Mouse (Mus musculus) MEL-GATA-1-ER (cell line): ENCODE data around the gene Plod2.

Experiments
- DNase-seq: peaks from one replicate; pipeline ENCODE4 v3.0.0-alpha.2; 2012; ENCODE audit warnings: low read depth; ENCODE audit errors: extremely low read depth

Plod2 gene

DNA sequence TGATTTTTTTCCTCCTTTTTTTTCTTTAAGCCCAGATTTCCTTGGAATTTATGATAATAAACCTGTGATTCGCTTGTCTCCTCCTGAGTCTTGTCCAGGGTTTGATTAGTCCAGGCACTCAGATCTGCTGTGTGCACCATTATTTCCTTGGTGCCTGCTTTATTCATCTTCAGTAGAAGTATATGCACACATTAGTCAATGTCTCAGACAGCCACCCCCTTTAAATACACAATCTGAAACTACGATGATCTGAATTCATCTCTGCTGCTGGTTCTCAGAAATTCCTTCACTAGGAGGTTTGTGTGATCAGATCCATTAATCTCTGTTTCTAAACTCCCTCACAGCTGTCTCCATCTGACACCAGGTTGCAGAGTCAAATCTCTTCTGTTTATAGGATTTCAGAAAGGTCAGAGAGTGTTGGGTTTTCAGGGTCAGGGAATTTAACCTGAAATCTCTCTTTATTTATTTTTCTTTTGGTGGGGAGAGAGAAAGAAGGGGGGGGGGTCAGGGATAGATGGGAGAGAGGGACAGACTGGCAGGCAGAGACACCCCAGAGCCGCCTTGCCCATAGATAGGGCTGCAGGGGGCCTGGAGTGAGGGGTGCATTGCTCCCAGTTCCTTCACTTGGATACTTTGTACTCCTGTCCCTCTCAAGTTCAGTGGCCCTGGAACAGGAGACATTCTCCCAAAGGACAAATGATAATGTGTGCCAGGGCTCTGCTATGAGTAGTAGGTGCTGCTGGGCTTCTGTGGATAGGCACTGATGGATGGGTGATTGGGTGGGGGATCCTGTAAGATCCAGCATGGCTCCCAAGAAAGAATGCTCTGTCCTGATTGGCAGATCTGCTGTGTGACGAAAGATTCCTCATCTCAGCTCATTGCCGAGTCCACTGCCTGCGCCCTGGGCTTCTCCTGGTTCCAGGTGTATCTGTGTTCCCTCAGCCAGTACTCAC, 13.3 kb downstream of the Plod2 start:
- DNase-seq: no peak

DNA sequence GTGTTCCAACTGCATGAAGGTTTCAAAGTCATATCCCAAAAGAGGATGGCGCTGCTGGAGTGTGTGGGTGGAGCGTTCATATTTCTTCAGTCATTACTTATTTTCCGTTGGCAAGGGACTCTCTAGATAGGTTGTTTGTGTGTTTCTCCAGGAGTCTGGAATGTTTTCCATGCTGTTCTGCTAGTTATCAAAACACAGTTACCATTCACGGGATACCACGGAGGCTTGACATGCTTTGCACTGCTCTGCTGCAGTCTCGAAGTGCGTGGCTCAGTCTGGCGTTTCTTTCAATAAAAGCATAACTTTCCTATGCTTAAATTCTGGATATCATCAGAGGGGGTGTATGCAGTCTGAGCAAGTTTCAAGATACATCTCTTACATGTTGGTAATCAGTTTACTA, 17.7 kb downstream of the Plod2 start:
- DNase-seq: no peak

DNA sequence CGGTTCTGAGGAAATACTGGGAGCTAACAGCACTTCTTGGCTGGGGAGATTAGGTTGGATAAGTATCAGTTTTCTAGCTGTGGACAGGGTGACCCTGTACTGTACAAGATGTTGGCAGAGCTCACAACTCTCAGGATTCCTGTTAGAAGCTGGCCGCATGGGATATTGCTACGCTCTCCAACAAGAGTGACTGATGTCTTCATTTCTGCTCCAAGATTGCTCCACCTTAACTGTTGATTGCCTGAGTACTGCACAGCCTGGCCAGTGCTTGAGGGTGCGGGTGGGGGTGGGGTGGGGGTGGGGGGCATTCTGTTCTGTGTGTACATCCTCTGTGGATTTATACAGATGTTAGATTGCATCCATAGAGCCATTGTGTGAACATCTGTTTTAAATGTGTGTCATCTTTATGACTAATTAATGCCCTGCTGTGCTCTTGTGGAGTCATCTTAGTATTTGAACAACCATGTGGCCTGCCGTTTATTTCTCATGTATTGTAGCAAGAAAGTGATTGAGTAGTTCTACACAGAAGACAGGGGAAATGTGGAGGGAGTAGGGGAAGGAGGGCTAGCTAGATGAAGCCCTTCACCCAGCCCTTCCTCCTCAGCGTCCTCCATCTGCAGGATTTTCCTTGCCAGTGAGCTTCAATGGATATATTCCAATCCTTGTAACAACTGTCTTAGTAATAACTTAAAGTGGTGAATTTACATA, 19.0 kb downstream of the Plod2 start:
- no peak for DNase-seq

DNA sequence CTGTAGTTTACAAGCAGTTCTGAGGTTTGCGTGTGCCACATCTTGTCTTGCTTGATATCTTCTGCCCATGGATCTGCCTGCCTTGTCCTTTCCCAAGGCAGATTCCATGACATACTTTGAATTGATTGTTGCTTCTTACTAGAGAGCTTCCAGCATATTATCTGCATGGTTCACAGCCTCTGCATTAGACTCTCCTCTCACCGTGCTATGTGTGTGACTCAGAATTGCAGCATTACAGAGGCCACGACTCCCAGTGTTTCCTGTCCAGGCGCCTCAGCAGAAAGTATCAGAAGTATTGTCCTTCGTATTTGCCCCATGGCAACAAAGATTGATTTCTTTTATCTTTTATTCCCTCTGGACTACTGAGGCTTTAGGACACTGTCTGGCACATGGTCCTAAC, 20.4 kb downstream of the Plod2 start:
- DNase-seq: no peak

DNA sequence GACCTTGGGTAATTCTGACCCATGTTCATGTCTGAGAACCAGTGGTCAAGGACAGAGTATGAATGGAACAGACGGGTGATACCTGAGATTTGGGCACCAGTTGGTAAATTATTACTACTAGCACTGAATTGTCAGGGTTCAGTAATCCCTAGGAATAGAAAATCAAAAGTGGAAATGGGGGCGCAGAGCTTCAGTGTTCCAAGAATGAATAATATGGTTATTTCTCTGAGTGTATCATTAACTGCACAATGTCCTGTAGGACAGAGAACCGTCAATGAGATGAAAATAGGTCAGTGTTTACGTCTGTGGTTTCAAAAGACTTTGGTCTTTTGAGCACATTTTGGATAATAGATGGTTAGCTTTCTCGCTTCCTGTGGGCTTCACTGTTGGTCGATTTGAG, 21.3 kb downstream of the Plod2 start:
- no peak for DNase-seq

DNA sequence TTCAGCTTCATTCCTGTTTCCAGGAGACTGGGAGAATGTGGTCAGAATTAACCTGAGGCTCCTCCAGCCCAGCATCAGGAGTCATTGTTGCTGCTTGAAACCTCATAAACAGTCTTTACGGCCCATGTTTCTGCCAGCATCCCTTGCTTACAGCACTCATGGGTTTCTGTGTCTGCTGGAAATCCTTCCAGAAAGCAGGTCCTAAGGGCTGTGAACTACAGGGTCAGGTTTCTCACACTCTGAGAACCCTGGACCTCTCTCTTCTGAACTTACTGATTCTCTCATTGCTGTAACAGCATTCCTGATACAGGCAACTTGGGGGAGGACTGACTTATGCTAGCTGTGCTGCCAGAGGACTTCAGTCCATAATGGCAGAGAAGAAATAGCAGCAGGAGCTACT, 22.4 kb downstream of the Plod2 start:
- DNase-seq: no peak

DNA sequence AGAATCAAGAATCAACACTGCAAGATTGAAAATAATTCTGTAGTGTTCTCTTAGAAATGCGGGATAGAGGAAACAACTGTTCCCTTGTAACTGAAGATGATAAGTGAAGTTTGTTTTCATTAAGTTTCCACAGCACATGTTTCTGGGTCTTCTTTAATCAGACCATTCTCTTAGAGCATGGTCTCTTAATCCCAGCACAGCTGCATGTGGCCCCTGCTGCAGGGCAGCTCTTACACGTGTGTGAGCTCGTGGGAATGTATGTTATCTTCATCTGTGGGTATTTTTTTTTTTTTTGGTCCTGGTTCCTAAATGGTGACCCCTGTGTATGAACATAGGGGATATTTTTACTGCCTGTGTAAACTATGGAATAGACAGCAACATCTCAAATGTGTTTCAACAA, 24.2 kb downstream of the Plod2 start:
- no peak for DNase-seq

DNA sequence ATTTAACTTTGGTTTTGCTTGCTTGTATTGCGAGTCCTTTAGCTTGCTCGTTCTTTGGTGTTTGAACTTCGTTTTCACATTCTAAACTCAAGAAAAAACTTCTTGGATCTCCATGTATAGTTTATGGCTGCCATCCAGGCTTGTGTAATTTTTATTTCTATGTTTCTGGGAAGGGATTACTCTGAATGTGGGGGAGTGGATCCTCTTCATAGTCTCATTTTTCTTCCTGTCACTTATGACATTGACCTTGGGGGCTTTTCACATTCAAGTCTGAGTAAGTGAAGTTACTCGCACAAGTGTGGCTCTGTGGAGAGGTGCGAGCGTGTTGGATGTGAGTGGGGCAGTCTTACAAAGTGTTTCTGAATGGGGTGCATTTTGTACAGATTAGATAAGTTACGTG, 25.5 kb downstream of the Plod2 start:
- DNase-seq: no peak

DNA sequence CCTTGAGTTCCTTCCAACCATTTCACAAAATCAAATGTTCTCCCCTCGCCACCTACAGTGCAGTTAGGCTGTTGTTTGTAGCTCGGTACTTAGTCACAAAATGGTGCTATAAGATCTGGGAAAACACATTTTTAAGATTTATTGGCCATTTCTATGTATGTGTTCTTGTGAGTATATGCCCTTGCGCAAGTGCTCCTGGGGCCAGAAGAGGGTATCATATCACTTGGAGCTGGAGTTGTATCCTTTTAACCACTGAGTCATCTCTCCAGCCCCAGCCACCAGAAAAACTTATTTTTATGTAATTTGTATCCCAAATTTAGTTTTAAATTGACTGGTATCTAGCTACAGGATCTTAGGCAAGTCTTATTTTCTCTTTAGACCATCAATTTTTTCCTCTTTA, 26.8 kb downstream of the Plod2 start:
- no peak for DNase-seq

DNA sequence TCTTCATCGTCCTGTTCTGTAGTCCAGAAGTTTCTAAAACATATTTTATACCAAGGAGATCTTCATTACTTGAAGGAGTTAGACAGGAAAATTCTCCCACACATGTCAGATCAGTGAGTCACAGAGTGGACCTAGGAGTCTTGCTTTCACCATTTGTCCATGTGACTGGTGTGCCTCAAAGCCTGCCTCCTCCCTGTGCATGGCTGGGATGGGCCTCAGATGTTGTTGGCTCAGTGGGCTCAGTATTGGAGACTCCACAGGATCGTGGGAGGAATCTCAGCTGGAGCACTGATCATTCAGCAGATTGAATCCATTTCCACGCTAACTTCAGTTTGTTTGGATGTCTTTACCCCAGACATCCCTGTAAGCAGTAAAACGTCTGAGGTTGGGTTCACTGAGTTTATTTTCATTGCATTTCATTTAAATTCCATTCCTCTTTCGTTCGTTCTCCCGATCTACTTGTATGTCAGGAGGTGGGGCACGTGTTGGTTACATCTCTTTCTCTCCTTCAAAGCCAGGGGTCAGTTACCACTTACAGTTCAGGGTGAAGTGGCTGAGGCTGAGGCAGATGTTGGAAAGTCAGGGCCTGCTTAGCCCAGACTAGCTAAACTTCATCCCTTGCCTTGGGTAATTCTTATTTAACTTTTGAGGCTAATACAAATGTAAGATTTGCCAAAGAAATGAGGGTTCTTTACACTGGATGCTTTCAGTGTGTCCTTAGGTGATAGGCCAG, 30.5 kb downstream of the Plod2 start:
- no peak for DNase-seq

DNA sequence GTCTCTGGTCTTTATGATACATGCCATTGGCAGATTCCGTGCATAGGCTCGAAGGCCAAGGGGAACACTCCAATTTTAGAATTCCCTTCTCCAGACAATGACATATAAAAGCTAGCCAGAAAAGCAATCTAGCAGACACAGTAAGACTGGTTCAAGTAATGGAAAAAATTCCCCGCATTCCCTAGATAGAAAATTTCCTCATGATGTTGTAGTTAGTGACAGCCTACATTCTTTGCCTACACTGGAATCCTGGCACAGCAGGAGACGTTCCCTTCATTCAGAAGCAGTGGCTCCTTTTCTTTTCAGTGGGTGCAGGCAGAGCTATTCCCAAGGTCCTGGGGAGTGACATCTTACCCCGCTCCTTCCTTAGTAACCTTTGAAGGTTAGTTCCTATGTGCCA, 41.9 kb downstream of the Plod2 start:
- no peak for DNase-seq

DNA sequence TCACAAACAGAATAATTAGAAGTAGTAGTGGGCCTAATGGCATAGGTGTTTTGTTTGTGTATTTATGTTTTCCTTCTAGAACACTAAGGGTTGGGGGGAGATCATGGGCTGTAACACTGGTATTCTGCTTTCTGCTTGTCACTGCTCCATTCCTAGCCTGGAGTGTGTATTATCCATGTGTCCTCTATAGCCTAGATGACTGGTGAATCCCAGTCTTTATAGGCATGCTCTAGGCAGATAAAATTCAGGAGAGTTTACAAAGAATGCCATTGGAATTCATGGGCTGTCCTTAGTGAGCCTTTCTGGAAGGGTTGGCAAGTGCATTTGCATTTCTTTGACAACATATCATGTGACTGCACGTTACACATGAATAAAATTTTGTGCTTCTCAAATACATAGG, 44.0 kb downstream of the Plod2 start:
- DNase-seq: no peak

DNA sequence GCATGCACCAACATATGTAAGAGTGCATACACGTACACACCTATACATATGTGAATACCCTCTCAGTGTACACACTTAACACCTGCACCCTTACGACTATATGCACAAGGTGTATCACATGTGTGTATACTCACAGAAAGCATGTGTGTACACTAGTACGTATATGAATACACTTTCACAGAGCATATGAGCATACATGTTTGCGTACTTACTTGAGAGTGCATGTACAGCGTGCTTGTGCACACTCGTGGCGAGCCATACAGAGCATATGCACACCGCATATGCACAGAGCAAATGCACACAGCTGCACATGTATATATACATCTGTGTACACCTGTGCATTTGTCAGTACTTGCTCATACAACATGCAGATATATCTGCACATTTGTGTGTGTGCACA, 45.4 kb downstream of the Plod2 start:
- no peak for DNase-seq

DNA sequence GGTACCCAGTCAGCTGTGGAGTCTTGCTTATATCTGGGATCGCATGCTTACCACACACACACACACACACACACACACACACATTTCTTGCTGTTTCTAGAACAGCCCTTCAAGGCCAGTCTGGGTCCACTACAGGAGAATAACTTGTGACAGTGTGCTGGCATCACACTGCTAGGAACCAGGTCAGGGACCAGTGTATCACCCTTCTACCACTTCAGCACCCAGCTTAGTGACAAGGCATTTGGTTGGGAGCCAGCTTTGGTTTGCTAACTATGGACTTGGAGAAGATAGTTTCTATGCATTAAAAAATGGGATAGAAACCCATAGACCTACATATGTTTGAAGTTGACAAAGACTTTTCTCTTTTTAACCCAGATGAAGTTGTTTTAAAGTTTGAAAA, 46.2 kb downstream of the Plod2 start:
- DNase-seq: no peak

DNA sequence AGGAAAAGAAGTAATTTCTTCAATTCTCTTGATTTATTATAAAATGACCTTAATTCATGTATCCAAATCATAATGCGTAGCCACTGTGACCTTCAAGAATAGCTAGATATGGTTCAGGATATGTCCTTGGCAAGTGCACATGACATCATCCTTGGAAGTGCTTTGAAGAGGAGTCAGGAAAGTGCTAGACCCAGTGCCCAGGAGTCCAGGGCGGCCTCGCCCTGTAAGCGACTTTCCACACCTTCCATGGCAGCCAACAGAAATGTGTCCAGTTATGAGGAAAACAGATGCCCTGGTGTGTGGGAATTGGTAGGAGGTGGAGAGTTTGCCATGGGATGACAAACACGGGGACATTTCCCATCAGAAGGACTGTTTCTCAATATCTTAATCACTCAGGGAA, 47.0 kb downstream of the Plod2 start:
- DNase-seq: no peak

DNA sequence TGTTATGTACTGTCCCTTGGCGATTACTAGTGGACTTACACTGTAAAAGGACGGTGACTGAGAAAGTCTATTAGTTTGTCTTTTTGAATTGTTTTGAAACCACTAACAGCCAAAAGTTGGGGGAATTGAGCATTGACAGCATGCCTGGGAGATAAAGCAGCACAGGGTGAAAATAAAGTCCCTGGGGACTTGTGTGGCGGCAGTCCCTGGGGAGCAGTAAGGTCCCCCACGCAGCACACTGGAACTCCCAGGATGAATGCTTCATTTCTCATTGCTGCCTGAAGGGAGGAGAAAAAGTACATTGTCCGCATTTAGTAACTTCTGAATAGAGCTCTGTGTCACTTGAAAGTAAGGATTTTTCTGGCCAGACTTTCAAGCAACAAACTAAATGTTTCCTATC, 49.5 kb downstream of the Plod2 start:
- no peak for DNase-seq

DNA sequence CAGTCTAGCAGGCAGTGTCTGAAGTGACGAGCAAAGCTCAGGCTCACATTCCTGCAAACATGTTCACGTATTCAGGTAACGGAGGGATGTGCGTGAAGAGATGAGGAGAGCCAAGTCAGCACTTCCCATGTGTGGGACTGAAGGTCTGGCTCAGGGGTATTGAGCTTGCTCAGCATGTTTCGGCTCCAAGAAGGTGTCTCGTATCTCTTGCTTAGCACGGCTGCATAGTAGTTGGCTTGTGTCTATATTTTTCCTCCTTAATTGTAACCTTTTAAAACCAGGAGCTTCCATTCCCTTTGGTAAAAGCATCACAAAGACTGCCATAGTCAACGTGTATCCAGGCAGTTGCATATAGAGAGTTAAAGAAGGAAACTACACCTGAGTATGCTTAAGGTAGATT, 50.7 kb downstream of the Plod2 start:
- no peak for DNase-seq

DNA sequence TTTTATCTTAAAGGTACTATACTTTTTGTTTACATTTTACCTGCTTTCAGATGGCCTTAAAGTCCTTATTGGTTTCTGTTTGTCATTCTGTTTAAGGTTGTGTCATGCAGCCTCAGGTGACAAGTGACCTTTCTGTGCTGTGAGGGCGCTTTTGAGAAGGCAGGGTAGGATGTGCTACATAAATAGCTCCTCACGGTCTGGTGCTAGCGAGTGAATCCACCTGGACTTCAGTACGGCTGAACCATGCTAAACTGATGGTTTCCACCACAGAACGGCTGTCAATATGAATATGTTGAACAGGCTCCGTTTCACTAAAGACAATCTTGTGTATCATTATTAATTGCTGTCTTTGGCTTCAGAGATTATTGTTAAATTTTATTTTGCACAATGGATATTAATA, 52.5 kb downstream of the Plod2 start:
- no peak for DNase-seq

DNA sequence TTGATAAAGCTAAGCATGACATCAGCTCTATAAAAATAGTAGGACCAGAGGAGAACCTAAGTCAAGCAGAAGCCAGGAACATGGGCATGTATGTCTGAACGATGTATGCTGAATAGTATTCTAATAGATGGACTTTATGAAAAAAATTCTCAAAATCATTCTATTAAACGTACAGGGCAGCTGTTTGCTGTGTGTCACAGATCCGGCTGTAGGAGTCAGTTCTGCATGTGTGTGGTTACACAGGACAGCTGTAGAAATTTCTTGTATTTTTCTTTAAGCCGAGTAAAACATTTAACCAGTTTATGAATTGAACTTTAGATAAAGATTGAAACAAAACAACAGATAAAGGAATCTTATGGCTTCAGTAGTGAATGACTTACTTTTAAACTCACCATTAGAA, 53.3 kb downstream of the Plod2 start:
- DNase-seq: no peak

DNA sequence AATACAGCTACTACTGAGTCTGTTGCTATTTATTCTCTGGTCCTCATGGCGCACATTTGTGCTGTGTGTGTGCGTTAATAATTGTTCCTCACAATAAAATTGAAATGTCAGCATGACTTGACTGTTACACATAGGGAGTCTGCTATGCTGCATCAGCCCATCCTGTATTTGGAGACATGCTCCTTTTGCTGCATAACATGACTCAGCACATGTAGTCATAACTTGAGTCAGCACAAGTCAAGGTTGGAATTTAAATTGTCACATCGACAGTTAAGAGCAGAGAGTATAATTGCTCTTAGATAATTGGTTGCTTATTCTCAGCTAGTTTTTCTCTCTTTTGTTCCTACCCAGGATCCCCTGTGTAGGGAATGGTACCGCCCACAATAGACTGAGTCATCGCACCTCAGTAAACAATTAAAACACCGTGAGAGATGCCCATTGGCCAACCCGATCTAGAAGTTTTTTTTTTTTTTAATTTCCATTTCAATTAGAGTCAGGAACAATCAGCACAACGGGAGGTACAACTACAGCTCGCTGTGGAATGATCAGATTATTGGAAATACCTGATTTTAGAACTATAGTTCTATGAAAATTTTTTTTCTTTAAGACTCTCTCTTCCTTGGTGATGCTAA, 55.0 kb downstream of the Plod2 start:
- DNase-seq: no peak

DNA sequence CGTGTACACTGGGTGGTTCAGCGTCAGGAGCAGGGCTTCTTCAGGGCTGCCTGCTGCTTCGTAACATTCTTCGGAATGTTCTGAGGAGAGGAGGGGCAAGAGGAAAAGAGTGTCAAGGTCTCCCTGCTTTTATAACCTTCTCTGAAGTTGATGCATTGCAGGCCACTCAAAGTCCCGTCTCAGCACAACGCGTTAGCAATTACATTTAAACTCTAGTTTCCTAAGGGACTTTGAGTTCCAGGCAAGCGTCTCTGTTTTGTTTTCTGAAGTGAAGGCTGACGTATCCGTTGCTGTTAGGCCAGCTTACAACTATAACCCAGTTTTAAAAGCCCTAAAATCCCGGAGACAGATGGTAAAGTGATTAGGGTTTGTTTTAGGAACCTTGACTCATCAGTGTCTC, 55.8 kb downstream of the Plod2 start:
- DNase-seq: no peak
